Mouse (Mus musculus) erythroblast, embryonic 14.5 days (primary cell): ENCODE measurements around the gene Scaf4. TPM values are rescaled to one million over a fixed set of nuclear protein-coding genes. Genes with fewer than 3 reads are reported as not detected.

ENCODE experiments used
- H3K27me3 ChIP-seq: 2 replicates; pipeline ENCODE4 v1.6.1; 2012; ENCODE audit warnings: inconsistent platforms; ENCODE audit not compliant: control insufficient read depth
- H3K36me3 ChIP-seq: 2 replicates; pipeline ENCODE4 v1.6.1; 2012; ENCODE audit warnings: mild to moderate bottlenecking, inconsistent platforms; ENCODE audit not compliant: control insufficient read depth
- H3K4me1 ChIP-seq: 2 replicates; pipeline ENCODE4 v1.6.1; 2012; ENCODE audit warnings: inconsistent platforms; ENCODE audit not compliant: control insufficient read depth
- H3K4me3 ChIP-seq: replicated peaks from 2 replicates; pipeline ENCODE3; 2012; ENCODE audit warnings: moderate library complexity, mild to moderate bottlenecking, inconsistent platforms
- H3K9me3 ChIP-seq: 2 replicates; pipeline ENCODE4 v1.6.1; 2012; ENCODE audit warnings: low read length, inconsistent platforms, mixed read lengths; ENCODE audit not compliant: control insufficient read depth
- GATA1 ChIP-seq: IDR thresholded peaks from 2 replicates; pipeline ENCODE4 v1.6.1; 2012; ENCODE audit warnings: low read length, inconsistent platforms, mixed read lengths
- TAL1 ChIP-seq: IDR thresholded peaks from 3 replicates; pipeline ENCODE4 v1.6.1; 2012; ENCODE audit warnings: low read length, inconsistent platforms, mixed read lengths
- polyA plus RNA-seq: library from polyadenylated mRNA; stranded (reverse); fragments of >175 nt; gene quantifications from 2 replicates; pipeline ENCODE4 v1.2.3, GENCODE M21; 2012

Scaf4 gene
- polyA plus RNA-seq, 1 experiment, result 6.0 TPM

- Histone ChIP-seq H3K36me3 (no peaks in the 10 kb centered on the region), H3K9me3 (no peaks in the 10 kb centered on the region), H3K4me3 (no peak overlapping the region), H3K4me1 (peaks cover 19% of the 10 kb centered on the region), H3K27me3 (no peaks in the 10 kb centered on the region)
- TF ChIP-seq GATA1 (no peak), TAL1 (no peak)
Measured at GRCm38 (mm10) chr16:90185928-90186588, 98.2 kb downstream of the Scaf4 start.

DNA sequence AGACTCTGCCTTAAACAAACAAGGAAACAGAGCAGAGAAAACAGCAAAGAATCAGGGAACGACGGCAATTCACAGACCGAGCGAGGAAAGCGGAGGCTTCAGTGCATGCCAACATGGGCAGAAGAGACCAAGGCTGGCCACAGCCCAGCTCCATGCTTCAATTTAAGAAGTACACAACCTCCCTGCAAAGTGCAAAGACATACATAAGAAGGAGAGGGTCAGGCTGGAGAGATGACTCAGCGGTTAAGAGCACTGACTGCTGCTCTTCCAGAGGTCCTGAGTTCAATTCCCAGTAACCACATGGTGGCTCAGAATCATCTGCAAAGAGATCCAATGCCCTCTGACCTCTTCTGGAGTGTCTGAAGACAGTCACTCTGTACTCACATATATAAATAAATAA is 100.2 kb downstream of the Scaf4 start:
- Histone ChIP-seq H3K36me3 (no peaks in the 10 kb centered on the region), H3K9me3 (no peaks in the 10 kb centered on the region), H3K27me3 (no peaks in the 10 kb centered on the region), H3K4me1 (peaks cover 23% of the 10 kb centered on the region), H3K4me3 (no peak overlapping the region)
- TF ChIP-seq GATA1 (no peak), TAL1 (no peak)

GRCm38 (mm10) chr16:90181673-90182072 is 102.6 kb downstream of the Scaf4 start:
- Histone ChIP-seq H3K4me1 (peaks cover 12% of the 10 kb centered on the region), H3K27me3 (no peaks in the 10 kb centered on the region), H3K4me3 (no peak overlapping the region), H3K9me3 (no peaks in the 10 kb centered on the region), H3K36me3 (no peaks in the 10 kb centered on the region)
- TF ChIP-seq GATA1 (no peak), TAL1 (no peak)

DNA sequence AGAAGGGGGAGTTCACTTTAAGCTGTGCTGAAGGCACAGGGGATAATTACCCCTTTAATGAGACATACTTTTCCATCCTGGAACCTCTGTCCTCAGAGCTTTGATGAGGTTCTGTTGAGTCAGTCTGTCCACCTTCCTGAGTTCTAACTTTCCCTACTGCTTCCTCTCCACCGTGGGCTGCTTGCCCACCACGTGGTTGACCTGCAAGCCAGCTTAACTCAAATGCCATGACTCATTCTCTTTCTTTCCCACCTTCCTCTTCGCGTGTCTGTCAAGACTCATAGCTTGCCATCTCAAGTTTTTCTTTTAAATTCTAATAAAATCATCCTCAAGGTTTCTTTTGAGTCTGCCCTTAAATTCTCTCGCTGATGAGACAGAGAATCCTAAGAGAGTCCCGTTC is 103.3 kb downstream of the Scaf4 start:
- H3K27me3 ChIP-seq, result no peaks in the 10 kb centered on the region

GRCm38 (mm10) chr16:90179892-90180291 is 104.4 kb downstream of the Scaf4 start:
- Histone ChIP-seq H3K9me3 (no peaks in the 10 kb centered on the region), H3K27me3 (no peaks in the 10 kb centered on the region), H3K36me3 (no peaks in the 10 kb centered on the region), H3K4me1 (peaks cover 11% of the 10 kb centered on the region), H3K4me3 (no peak overlapping the region)
- TF ChIP-seq GATA1 (no peak), TAL1 (no peak)

More for the DNA sequence above, 103.3 kb downstream of the Scaf4 start:
- H3K4me1 ChIP-seq, result peaks cover 11% of the 10 kb centered on the region
- H3K4me3 ChIP-seq, result no peak overlapping the region
- no peak for TF ChIP-seq GATA1
- no peak for TF ChIP-seq TAL1
- no peaks in the 10 kb centered on the region for H3K9me3 ChIP-seq
- H3K36me3 ChIP-seq, result no peaks in the 10 kb centered on the region

GRCm38 (mm10) chr16:90178404-90178803 is 105.9 kb downstream of the Scaf4 start:
- Histone ChIP-seq H3K36me3 (no peaks in the 10 kb centered on the region), H3K4me3 (no peak overlapping the region), H3K4me1 (peaks cover 4% of the 10 kb centered on the region), H3K9me3 (no peaks in the 10 kb centered on the region), H3K27me3 (no peaks in the 10 kb centered on the region)
- no peak for TF ChIP-seq GATA1
- no peak for TF ChIP-seq TAL1

GRCm38 (mm10) chr16:90177425-90177824 is 106.9 kb downstream of the Scaf4 start:
- peaks cover 4% of the 10 kb centered on the region for H3K4me1 ChIP-seq
- H3K36me3 ChIP-seq, result no peaks in the 10 kb centered on the region
- no peaks in the 10 kb centered on the region for H3K9me3 ChIP-seq
- H3K27me3 ChIP-seq, result no peaks in the 10 kb centered on the region
- H3K4me3 ChIP-seq, result no peak overlapping the region
- TF ChIP-seq TAL1 (no peak), GATA1 (no peak)

DNA sequence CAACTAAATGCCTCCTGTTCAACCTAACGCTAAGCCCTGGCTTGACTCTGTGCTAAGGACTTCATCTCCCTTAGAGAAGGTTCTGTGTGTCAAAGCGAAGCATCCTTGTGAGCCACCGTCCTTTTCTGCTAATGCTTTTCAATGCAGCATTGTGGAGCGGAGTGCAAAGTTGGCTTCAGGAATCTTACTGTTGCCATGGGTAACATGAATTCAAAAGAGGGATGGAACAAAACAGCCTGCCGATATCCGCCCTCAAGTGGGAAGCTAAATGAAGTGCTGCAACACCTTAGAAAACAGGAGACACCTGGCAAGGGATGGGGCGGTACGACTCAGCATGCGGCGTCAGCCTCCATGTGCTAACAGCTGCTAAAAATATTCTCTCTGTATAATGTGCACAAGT is 107.8 kb downstream of the Scaf4 start:
- H3K27me3 ChIP-seq, result no peaks in the 10 kb centered on the region
- peaks cover 4% of the 10 kb centered on the region for H3K4me1 ChIP-seq
- TF ChIP-seq TAL1 (no peak), GATA1 (no peak)
- H3K36me3 ChIP-seq, result no peaks in the 10 kb centered on the region
- H3K9me3 ChIP-seq, result no peaks in the 10 kb centered on the region
- no peak overlapping the region for H3K4me3 ChIP-seq

Other genes starting within 250 kb of the Scaf4 start
- 0.50 and 0.89 TPM in 2 replicates for gene Tiam1, start 140.7 kb downstream of the Scaf4 start, polyA plus RNA-seq
- 87.1 and 109 TPM in 2 replicates for gene Sod1, start 63.7 kb downstream of the Scaf4 start, polyA plus RNA-seq
- gene Hunk, start 101.5 kb upstream of the Scaf4 start, polyA plus RNA-seq, result 0.01 TPM in 1 of 2 replicates, not detected in the other